Mouse (Mus musculus): ENCODE measurements around the gene Gm20547. TPM values are rescaled to one million over a fixed set of nuclear protein-coding genes. Genes with fewer than 3 reads are reported as not detected.

Gm20547 gene
- polyA plus RNA-seq, 1 experiment = not detected

DNA sequence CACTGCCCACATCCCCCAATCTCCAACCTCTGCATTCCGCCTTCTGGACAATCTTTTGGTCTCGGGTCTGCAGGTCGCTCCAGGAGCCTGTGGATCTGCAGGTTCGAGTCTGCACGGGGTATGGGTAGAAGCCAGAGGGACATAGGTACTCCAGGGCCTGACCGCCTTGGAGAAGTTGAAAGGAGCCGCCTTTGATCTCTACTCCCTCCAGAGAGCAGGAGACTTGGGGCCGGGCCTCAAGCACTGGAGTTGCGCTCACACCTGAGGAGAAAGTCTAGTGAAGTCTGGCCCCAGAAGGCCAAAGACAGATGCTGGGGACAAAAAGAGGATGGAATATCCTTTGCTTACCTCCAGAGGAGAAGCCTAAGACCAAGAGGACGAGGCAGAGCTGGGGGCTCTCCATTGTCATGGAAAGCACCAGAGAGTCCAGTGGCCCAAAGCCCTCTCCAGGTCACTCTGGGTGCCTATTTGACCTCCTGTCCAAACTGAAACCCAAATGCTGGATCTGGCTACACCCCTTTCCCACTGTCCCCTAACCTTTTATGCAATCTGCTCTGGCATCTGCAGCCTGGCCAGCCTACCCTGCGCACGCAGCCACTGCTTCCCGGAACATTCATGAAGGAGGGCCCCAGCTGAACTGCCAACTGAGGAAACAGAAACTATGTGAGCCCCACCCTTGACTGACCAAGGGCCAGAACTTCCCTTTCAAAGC, 20.0 kb downstream of the Gm20547 start:
- no peak overlapping the region for H3K27ac ChIP-seq (ENCODE audit: control insufficient read depth, insufficient read depth, low read depth, low read length)
- no peaks in the 10 kb centered on the region for H3K4me1 ChIP-seq (ENCODE audit: control insufficient read depth, insufficient read depth, low read length)
- no peak overlapping the region for H3K4me3 ChIP-seq (ENCODE audit: control insufficient read depth, low read depth, low read length)
- H3K36me3 ChIP-seq (ENCODE audit: control insufficient read depth, insufficient read depth, low read length) = no peaks in the 10 kb centered on the region
- TF ChIP-seq CTCF (IDR thresholded peaks at IDR 0.05; ENCODE audit: control insufficient read depth, insufficient read depth, insufficient replicate concordance, low read depth, low read length) = no peak
- no peak for TF ChIP-seq POLR2A (IDR thresholded peaks at IDR 0.05; ENCODE audit: control insufficient read depth, low read depth, low read length)
- no peaks in the 10 kb centered on the region for H3K27me3 ChIP-seq (ENCODE audit: control insufficient read depth, insufficient read depth, low read length)

DNA sequence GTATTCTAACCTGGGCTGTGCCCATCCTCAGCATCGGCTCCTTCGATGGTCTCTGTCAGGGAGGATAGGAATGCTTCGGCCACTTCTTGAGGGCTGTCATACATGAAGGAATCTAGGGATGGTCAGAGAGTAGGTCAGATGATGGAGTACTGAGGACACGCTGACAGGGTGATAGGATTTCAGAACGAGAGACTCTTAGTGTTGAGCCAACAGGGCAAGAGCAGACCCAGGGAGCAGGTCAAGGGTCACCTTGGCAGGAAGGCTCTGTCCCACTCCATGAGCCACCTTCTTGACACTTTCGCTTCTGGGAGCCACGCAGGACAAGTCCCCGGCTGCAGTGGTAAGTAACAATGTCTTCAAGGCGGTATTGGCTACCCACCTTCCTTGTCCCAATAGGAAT, 21.3 kb downstream of the Gm20547 start:
- H3K4me1 ChIP-seq (ENCODE audit: control insufficient read depth, insufficient read depth, low read length) = no peaks in the 10 kb centered on the region
- H3K36me3 ChIP-seq (ENCODE audit: control insufficient read depth, insufficient read depth, low read length) = no peaks in the 10 kb centered on the region
- H3K4me3 ChIP-seq (ENCODE audit: control insufficient read depth, low read depth, low read length) = no peak overlapping the region
- H3K27me3 ChIP-seq (ENCODE audit: control insufficient read depth, insufficient read depth, low read length) = no peaks in the 10 kb centered on the region
- no peak for TF ChIP-seq POLR2A (IDR thresholded peaks at IDR 0.05; ENCODE audit: control insufficient read depth, low read depth, low read length)
- TF ChIP-seq CTCF (IDR thresholded peaks at IDR 0.05; ENCODE audit: control insufficient read depth, insufficient read depth, insufficient replicate concordance, low read depth, low read length) = no peak
- no peak overlapping the region for H3K27ac ChIP-seq (ENCODE audit: control insufficient read depth, insufficient read depth, low read depth, low read length)

DNA sequence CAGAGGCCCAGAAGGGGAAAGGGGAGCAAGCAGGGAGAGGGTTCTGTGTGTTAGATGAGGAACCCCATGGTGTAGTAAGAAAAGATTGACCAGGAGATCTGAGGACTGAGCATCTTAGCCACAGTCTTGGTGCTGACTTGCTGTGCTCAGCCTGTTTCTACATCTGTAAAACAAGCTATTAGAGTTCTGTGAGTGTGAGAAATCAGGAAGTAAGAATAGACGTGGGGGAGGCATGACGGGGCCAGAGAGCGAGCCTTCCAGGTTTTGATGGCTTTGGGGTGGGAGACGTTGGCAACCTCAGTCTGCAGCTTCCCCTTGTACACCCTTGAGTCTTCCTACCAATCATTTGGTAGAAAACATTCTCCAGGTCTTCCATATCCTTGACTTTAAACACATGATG, 23.2 kb downstream of the Gm20547 start:
- Histone ChIP-seq H3K27ac (ENCODE audit: control insufficient read depth, insufficient read depth, low read depth, low read length) (no peak overlapping the region), H3K4me3 (ENCODE audit: control insufficient read depth, low read depth, low read length) (no peak overlapping the region), H3K27me3 (ENCODE audit: control insufficient read depth, insufficient read depth, low read length) (no peaks in the 10 kb centered on the region), H3K36me3 (ENCODE audit: control insufficient read depth, insufficient read depth, low read length) (no peaks in the 10 kb centered on the region), H3K4me1 (ENCODE audit: control insufficient read depth, insufficient read depth, low read length) (no peaks in the 10 kb centered on the region)
- TF ChIP-seq POLR2A (IDR thresholded peaks at IDR 0.05; ENCODE audit: control insufficient read depth, low read depth, low read length) (no peak), CTCF (IDR thresholded peaks at IDR 0.05; ENCODE audit: control insufficient read depth, insufficient read depth, insufficient replicate concordance, low read depth, low read length) (no peak)

DNA sequence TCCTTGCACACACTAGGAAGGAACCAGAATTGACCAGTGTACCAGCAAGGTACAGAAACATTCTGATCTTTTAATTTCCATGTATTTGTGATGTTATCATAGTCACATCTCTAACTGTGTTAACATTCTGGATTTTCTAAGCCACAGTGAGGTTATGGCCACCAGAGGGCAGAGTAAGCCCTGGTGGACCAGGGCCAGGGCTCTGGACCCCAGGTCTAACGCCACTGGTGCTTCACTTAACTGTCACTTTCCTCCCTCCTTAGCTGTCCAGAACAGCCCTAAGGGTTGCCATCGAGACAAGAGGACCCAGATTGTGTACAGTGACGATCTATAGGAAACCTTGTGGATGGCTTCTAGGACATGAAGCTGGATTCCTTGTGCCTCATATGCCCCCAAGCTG, 26.0 kb downstream of the Gm20547 start:
- Histone ChIP-seq H3K27ac (ENCODE audit: control insufficient read depth, insufficient read depth, low read depth, low read length) (no peak overlapping the region), H3K4me1 (ENCODE audit: control insufficient read depth, insufficient read depth, low read length) (peaks cover 2% of the 10 kb centered on the region), H3K4me3 (ENCODE audit: control insufficient read depth, low read depth, low read length) (no peak overlapping the region), H3K36me3 (ENCODE audit: control insufficient read depth, insufficient read depth, low read length) (no peaks in the 10 kb centered on the region), H3K27me3 (ENCODE audit: control insufficient read depth, insufficient read depth, low read length) (no peaks in the 10 kb centered on the region)
- TF ChIP-seq POLR2A (IDR thresholded peaks at IDR 0.05; ENCODE audit: control insufficient read depth, low read depth, low read length) (no peak), CTCF (IDR thresholded peaks at IDR 0.05; ENCODE audit: control insufficient read depth, insufficient read depth, insufficient replicate concordance, low read depth, low read length) (peak; percentile 51; the same call in 1 of the 2 replicates)

DNA sequence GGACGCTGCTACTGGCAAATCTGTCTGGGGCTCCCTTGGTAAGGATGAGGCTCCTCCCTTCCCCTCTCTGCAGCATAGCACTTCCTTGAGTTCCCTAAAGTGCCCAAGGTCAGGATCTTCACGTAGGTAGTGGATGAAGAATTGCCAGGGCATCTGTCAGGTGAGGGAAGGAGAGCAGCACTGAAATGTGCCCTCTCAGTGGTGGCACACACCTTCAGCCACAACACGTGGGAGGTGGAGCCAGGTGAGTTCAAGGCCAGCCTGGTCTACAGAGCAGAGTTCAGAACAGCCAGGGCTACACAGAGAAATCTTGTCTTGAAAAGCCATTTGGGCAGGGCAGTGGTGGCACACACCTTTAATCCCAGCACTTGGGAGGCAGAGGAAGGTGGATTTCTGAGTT, 27.1 kb downstream of the Gm20547 start:
- no peak overlapping the region for H3K27ac ChIP-seq (ENCODE audit: control insufficient read depth, insufficient read depth, low read depth, low read length)
- TF ChIP-seq POLR2A (IDR thresholded peaks at IDR 0.05; ENCODE audit: control insufficient read depth, low read depth, low read length) = no peak
- no peak for TF ChIP-seq CTCF (IDR thresholded peaks at IDR 0.05; ENCODE audit: control insufficient read depth, insufficient read depth, insufficient replicate concordance, low read depth, low read length)
- H3K27me3 ChIP-seq (ENCODE audit: control insufficient read depth, insufficient read depth, low read length) = no peaks in the 10 kb centered on the region
- H3K36me3 ChIP-seq (ENCODE audit: control insufficient read depth, insufficient read depth, low read length) = no peaks in the 10 kb centered on the region
- peaks cover 3% of the 10 kb centered on the region for H3K4me1 ChIP-seq (ENCODE audit: control insufficient read depth, insufficient read depth, low read length)
- H3K4me3 ChIP-seq (ENCODE audit: control insufficient read depth, low read depth, low read length) = no peak overlapping the region

DNA sequence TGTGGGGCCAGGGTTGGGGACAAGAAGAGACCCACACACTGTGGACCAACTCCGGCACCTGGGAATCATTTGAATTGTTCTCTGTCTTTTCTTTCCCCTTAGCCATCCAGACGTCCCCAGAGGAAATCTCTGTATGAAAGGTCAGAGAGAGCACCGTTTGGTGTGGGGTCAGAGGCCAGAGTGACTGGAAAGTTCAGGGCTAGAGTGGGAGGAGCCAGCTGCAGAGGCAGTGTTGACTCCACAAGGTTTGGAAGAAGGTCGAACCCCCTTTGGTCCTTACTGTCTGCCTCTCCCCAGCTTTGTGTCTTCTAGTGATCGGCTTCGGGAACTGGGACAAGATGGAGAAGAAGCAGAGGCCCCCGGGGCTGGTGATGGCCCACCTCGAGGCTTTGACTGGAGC, 28.3 kb downstream of the Gm20547 start:
- no peak for TF ChIP-seq CTCF (IDR thresholded peaks at IDR 0.05; ENCODE audit: control insufficient read depth, insufficient read depth, insufficient replicate concordance, low read depth, low read length)
- TF ChIP-seq POLR2A (IDR thresholded peaks at IDR 0.05; ENCODE audit: control insufficient read depth, low read depth, low read length) = no peak

DNA sequence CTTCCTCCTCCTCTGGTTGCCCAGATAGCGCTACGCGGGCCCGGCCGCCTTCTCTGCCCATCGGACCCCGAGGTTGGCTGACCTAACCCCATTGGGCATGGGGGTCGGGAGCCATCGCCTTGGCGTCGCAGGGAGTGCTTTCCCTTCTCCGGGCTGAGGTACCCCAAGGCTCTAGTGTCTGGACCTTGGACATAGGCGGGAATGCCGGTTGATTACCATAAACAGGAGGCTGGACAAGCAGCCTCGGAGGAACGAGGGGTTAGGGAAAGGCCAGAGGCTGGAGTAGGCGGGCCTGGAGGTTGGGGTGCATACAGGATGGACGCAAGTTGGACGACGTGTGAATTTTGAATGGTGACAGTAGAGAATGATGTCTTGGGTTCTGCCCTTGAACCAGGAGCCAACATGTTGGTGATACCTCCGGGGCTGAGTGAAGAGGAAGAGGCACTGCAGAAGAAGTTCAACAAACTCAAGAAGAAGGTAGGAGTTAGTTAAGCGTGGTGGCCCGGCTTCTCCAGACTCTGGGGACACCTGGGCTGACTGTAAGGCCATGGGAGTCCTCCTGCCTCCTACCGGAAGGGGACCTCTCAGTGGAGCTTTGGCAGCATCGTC, 31.2 kb downstream of the Gm20547 start:
- peak overlapping the region; percentile 20; the same call in 1 of the 2 replicates for H3K27ac ChIP-seq (ENCODE audit: control insufficient read depth, insufficient read depth, low read depth, low read length)

More for the DNA sequence above, 28.3 kb downstream of the Gm20547 start:
- H3K4me1 ChIP-seq (ENCODE audit: control insufficient read depth, insufficient read depth, low read length) = peaks cover 3% of the 10 kb centered on the region
- no peak overlapping the region for H3K4me3 ChIP-seq (ENCODE audit: control insufficient read depth, low read depth, low read length)
- H3K27ac ChIP-seq (ENCODE audit: control insufficient read depth, insufficient read depth, low read depth, low read length) = no peak overlapping the region
- no peaks in the 10 kb centered on the region for H3K27me3 ChIP-seq (ENCODE audit: control insufficient read depth, insufficient read depth, low read length)
- H3K36me3 ChIP-seq (ENCODE audit: control insufficient read depth, insufficient read depth, low read length) = no peaks in the 10 kb centered on the region

More for the DNA sequence above, 31.2 kb downstream of the Gm20547 start:
- TF ChIP-seq POLR2A (IDR thresholded peaks at IDR 0.05; ENCODE audit: control insufficient read depth, low read depth, low read length) (no peak), CTCF (IDR thresholded peaks at IDR 0.05; ENCODE audit: control insufficient read depth, insufficient read depth, insufficient replicate concordance, low read depth, low read length) (no peak)
- Histone ChIP-seq H3K36me3 (ENCODE audit: control insufficient read depth, insufficient read depth, low read length) (peaks cover 2% of the 10 kb centered on the region; the same call in 1 of the 2 replicates), H3K4me1 (ENCODE audit: control insufficient read depth, insufficient read depth, low read length) (peaks cover 3% of the 10 kb centered on the region), H3K27me3 (ENCODE audit: control insufficient read depth, insufficient read depth, low read length) (no peaks in the 10 kb centered on the region), H3K4me3 (ENCODE audit: control insufficient read depth, low read depth, low read length) (peak overlapping the region; percentile 88)

All from testis, adult 2 months (tissue).